Mouse (Mus musculus): ENCODE measurements at regions not wholly inside any gene's neighbourhood (a gene's known extent, or its start where the extent isn't known, plus 50 kb on each side); places are given as distances from the start of the nearest gene placed in this dataset.
A peak's percentile ranks its signal among the peaks of the same experiment; 100 is the strongest.

- no peak for DNase-seq (ENCODE audit: low read depth)
Observed at GRCm38 (mm10) chr8:10931266-10931665, 77.0 kb downstream of the Irs2 start.

DNA sequence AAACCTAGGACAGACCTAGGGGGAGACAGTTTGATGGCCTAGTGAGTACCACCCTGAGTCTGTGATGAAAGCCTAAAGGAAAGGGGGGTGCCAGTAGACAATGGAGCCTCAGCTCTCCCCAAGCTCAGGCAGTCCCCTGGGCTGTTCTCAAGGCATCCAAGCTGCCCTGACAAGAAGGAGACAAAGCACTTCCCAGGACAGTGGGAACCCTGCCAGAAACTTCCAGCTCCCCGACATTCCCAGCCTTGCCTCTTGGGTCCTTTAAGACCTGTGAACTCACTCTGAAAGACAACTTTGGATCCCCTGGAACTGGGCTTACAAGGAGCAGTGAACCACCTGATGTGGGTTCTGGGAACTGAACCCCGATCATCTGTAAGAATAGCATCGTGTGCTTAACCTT, 79.4 kb downstream of the Irs2 start:
- DNase-seq (ENCODE audit: low read depth): no peak

- no peak for DNase-seq (ENCODE audit: low read depth)
Observed at GRCm38 (mm10) chr8:10928342-10928794, 79.9 kb downstream of the Irs2 start.

GRCm38 (mm10) chr8:10927187-10927586, 81.1 kb downstream of the Irs2 start:
- DNase-seq (ENCODE audit: low read depth): no peak

- DNase-seq (ENCODE audit: low read depth): no peak
Observed at GRCm38 (mm10) chr8:10926518-10926915, 81.7 kb downstream of the Irs2 start.

DNA sequence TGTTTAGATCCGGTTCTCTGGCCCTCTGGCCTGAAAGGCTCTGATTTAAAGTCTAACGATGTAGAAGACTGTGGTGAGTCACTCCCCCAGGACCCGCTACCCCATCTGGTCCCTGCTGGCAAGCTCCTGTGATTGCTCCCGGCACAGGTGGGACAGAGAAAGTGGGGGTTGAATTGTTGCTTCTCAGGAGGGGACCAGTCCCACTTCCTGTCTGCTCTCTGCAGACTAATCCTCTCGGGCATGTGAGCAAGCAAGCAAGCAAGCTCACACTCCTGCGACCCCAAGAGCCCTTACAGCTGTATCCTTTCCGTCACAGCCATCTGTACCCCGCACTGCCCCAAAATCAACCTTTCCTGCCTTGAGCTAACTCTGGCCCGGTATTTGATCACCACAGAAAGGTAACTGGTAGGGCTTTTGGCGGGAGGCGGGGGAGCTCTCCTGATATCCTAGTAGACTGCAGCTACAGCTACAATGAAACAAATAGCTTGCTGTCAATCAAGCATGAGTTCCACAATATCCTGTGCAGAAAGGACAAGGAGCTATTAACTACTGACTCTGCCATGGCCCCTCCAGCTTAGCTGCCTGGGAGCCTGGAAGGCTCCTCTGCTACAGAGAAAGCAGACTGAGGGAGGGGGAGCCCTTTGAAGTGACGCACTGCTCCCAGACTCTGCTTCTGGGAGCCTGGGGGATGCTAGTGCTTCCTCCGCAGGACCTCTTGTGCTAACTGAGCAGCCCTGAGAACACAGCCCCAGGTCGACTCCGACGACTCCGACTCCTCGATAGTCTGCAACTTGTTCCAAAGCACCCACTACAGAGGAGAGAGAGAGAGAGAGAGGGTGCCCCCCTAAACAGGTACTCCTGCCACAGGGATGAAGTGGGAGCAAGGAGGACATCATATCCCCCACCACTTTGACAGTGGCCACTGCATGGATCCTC, 82.4 kb downstream of the Irs2 start:
- DNase-seq (ENCODE audit: low read depth): no peak

- DNase-seq (ENCODE audit: low read depth): peak; percentile 75
Observed at GRCm38 (mm10) chr8:10924526-10925199, 83.6 kb downstream of the Irs2 start.

DNA sequence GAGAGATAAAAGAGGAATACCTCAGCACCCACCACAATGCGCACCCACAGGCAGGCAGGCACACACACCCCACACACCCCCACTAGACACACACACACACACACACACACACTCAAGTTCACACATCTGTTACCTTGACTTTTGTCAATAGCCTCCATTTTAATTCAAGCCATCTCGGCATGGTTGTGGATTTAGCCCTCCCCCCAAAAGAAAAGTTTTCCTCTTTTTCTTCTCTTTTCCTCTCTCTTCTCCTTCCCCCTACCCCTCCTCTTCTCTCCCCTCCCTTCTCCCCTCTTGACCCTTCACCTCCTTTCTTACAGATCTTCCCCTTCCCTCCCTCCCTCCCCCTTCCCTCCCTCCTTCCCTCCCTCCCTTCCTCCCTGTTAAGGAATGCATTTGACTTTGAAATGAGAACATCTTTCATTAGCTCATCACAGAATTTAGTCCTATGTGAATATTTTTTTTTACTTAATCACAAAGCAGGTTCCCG, 84.2 kb downstream of the Irs2 start:
- no peak for DNase-seq (ENCODE audit: low read depth)

- DNase-seq (ENCODE audit: low read depth): no peak
Observed at GRCm38 (mm10) chr8:10923071-10924000, 84.9 kb downstream of the Irs2 start.

DNA sequence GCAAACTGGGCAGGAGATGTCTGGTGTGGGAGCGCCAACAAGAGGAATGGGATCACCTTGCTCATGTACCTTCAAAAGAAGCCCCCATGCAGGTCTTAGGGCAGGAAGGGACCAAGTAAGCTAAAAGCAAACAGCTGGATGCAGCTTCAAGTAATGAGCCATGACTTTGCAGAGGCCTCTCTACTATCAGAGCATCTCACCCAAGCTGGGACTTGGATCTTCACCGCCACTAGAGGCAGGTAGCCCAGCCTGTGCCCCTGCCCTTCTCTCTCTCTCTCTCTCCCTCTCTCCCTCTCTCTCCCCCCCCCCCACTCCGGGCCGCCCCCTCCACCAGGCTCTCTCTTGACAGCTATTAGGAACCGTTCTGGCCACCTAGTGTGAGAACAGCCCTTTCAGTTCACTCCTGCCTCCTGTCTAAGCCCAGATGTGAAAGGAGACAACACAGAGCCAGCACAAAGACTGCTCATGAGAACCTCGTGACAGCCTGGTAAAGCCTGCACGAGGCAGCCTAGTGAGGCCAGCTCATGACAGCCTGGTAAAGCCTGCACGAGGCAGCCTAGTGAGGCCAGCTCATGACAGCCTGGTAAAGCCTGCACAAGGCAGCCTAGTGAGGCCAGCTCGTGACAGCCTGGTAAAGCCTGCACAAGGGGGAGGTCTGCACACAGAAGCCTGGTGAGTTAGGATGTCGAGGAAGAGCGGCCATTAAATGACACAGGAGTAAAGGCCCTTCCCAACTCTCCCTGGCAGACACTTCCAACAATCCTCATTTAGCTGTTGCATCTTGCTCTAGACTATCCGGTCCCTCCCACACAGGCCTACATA, 85.8 kb downstream of the Irs2 start:
- no peak for DNase-seq (ENCODE audit: low read depth)

GRCm38 (mm10) chr8:10921439-10922191, 86.6 kb downstream of the Irs2 start:
- no peak for DNase-seq (ENCODE audit: low read depth)

DNA sequence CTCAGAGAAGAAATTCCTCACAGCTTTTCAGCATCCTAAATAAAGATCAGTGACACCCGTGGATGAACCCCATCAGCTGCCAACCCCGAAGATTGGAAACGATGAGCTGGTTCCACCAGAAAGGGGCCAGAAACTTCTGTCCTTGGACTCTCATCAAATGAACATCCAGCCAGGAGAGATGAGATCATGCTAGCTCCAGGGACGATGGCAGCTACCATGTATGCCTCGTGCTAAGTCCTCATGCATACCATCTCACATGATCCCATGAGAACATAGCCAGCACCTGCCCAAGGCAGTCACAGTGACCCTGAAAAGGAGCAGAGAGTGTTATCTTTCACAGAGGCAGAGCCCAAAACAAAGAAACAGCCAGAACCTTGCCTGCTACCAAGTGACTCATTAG, 88.6 kb downstream of the Irs2 start:
- DNase-seq (ENCODE audit: low read depth): no peak

GRCm38 (mm10) chr8:10918403-10919035, 89.7 kb downstream of the Irs2 start:
- DNase-seq (ENCODE audit: low read depth): no peak

GRCm38 (mm10) chr8:10914616-10915015, 93.6 kb downstream of the Irs2 start:
- no peak for DNase-seq (ENCODE audit: low read depth)

- no peak for DNase-seq (ENCODE audit: low read depth)
Observed at GRCm38 (mm10) chr8:10912436-10912835, 95.8 kb downstream of the Irs2 start.

- no peak for DNase-seq (ENCODE audit: low read depth)
Observed at GRCm38 (mm10) chr8:10911371-10911770, 96.9 kb downstream of the Irs2 start.

DNA sequence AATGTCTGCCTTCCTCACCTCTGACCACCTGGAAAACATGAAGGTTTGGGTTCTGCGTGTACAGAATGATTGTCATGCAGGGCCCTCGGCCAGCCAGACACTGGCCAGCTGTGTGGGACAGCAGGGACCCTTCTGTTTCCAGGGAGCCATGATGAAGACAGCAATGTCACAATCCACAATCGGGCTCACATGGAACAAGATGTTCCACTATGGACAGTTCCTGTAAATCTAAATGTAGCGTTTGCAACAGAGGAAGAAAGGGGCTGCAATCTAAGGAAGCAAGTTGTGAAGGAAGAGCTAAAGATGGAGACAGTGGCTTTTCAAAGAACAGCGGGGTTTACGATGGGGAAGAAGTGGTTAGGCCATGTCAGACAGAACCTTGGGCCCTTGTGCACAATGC, 97.3 kb downstream of the Irs2 start:
- DNase-seq (ENCODE audit: low read depth): no peak

DNA sequence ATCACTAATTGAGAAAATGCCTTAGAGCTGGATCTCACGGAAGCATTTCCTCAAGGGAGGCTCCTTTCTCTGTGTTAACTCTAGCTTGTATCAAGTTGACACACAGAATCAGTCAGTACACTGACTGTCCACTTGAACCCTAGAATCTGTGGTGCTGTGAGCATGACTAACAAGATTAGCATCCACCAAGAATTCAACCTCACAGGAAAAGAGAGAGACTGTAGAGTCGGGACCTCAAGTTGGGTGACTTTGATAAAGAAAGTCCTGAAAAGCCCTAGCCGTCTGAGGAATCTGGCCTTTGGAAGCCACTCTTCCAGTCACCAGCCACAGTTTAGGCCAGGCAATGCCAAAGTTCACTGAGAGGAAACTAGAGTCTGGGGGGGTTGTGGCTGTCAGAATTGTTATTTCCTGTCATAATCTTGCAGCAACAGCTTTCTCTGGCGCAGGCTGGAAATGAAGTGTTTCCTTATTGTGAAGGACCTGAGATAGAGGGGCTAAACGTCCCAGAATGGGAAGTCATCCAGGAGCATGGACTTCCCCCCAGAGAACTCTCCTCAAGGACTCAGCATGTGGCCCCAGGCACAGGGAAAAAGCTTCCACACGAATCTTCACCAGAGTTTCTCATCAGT, 97.9 kb downstream of the Irs2 start:
- no peak for DNase-seq (ENCODE audit: low read depth)

GRCm38 (mm10) chr8:10909155-10909554, 99.1 kb downstream of the Irs2 start:
- DNase-seq (ENCODE audit: low read depth): no peak
